Mouse (Mus musculus): ENCODE measurements at regions not wholly inside any gene's neighbourhood (a gene's known extent, or its start where the extent isn't known, plus 50 kb on each side); places are given as distances from the start of the nearest gene placed in this dataset.
A peak's percentile ranks its signal among the peaks of the same experiment; 100 is the strongest.

GRCm38 (mm10) chr4:98237475-98237874 lies 145.6 kb downstream of the Tm2d1 start:
- no peak overlapping the region for H3K4me3 ChIP-seq (ENCODE audit: low read length)
- no peaks in the 10 kb centered on the region for H3K9me3 ChIP-seq (ENCODE audit: control insufficient read depth, low read length)
- ATAC-seq: no peak
- no peak overlapping the region for H3K4me2 ChIP-seq (ENCODE audit: low read depth, low read length)
- no peak overlapping the region for H3K9ac ChIP-seq (ENCODE audit: low read depth, low read length)
- H3K27ac ChIP-seq (ENCODE audit: low read length): no peak overlapping the region
- no peaks in the 10 kb centered on the region for H3K27me3 ChIP-seq (replicated peaks; ENCODE audit: control insufficient read depth, insufficient read depth, low read length)
- no peaks in the 10 kb centered on the region for H3K4me1 ChIP-seq (ENCODE audit: control insufficient read depth, insufficient read depth, low read length)
- WGBS: 88% methylated on average over 9 of the region's 9 CpGs
- no peaks in the 10 kb centered on the region for H3K36me3 ChIP-seq (ENCODE audit: control insufficient read depth, insufficient read depth, low read length)

- Histone ChIP-seq H3K36me3 (ENCODE audit: control insufficient read depth, insufficient read depth, low read length) (no peaks in the 10 kb centered on the region), H3K4me2 (ENCODE audit: low read depth, low read length) (no peak overlapping the region), H3K27me3 (replicated peaks; ENCODE audit: control insufficient read depth, insufficient read depth, low read length) (no peaks in the 10 kb centered on the region), H3K9me3 (ENCODE audit: control insufficient read depth, low read length) (no peaks in the 10 kb centered on the region), H3K4me3 (ENCODE audit: low read length) (no peak overlapping the region), H3K4me1 (ENCODE audit: control insufficient read depth, insufficient read depth, low read length) (no peaks in the 10 kb centered on the region), H3K9ac (ENCODE audit: low read depth, low read length) (no peak overlapping the region), H3K27ac (ENCODE audit: low read length) (no peak overlapping the region)
- ATAC-seq: no peak
- 60% methylated on average over 12 of the region's 12 CpGs for WGBS
Observed at GRCm38 (mm10) chr4:98236006-98236783, 146.9 kb downstream of the Tm2d1 start.

- H3K4me3 ChIP-seq (ENCODE audit: low read length): no peak overlapping the region
- no peak overlapping the region for H3K27ac ChIP-seq (ENCODE audit: low read length)
- no peak for ATAC-seq
- H3K4me2 ChIP-seq (ENCODE audit: low read depth, low read length): no peak overlapping the region
- H3K9ac ChIP-seq (ENCODE audit: low read depth, low read length): no peak overlapping the region
- no peaks in the 10 kb centered on the region for H3K27me3 ChIP-seq (replicated peaks; ENCODE audit: control insufficient read depth, insufficient read depth, low read length)
- WGBS: 90% methylated on average over 4 of the region's 4 CpGs
- H3K9me3 ChIP-seq (ENCODE audit: control insufficient read depth, low read length): no peaks in the 10 kb centered on the region
- no peaks in the 10 kb centered on the region for H3K36me3 ChIP-seq (ENCODE audit: control insufficient read depth, insufficient read depth, low read length)
- H3K4me1 ChIP-seq (ENCODE audit: control insufficient read depth, insufficient read depth, low read length): no peaks in the 10 kb centered on the region
Observed at GRCm38 (mm10) chr4:98228193-98228592, 154.9 kb downstream of the Tm2d1 start.

GRCm38 (mm10) chr4:98224366-98224765 lies 158.7 kb downstream of the Tm2d1 start:
- Histone ChIP-seq H3K4me3 (ENCODE audit: low read length) (no peak overlapping the region), H3K4me2 (ENCODE audit: low read depth, low read length) (no peak overlapping the region), H3K4me1 (ENCODE audit: control insufficient read depth, insufficient read depth, low read length) (no peaks in the 10 kb centered on the region), H3K36me3 (ENCODE audit: control insufficient read depth, insufficient read depth, low read length) (no peaks in the 10 kb centered on the region), H3K9me3 (ENCODE audit: control insufficient read depth, low read length) (no peaks in the 10 kb centered on the region), H3K9ac (ENCODE audit: low read depth, low read length) (no peak overlapping the region), H3K27me3 (replicated peaks; ENCODE audit: control insufficient read depth, insufficient read depth, low read length) (no peaks in the 10 kb centered on the region), H3K27ac (ENCODE audit: low read length) (no peak overlapping the region)
- ATAC-seq: no peak
- 64% methylated on average over 7 of the region's 7 CpGs for WGBS

- H3K4me3 ChIP-seq (ENCODE audit: low read length): no peak overlapping the region
- no peak overlapping the region for H3K27ac ChIP-seq (ENCODE audit: low read length)
- ATAC-seq: no peak
- H3K27me3 ChIP-seq (replicated peaks; ENCODE audit: control insufficient read depth, insufficient read depth, low read length): no peaks in the 10 kb centered on the region
- H3K4me1 ChIP-seq (ENCODE audit: control insufficient read depth, insufficient read depth, low read length): no peaks in the 10 kb centered on the region
- no peak overlapping the region for H3K9ac ChIP-seq (ENCODE audit: low read depth, low read length)
- H3K9me3 ChIP-seq (ENCODE audit: control insufficient read depth, low read length): no peaks in the 10 kb centered on the region
- WGBS: 48% methylated on average over 8 of the region's 8 CpGs
- no peaks in the 10 kb centered on the region for H3K36me3 ChIP-seq (ENCODE audit: control insufficient read depth, insufficient read depth, low read length)
- no peak overlapping the region for H3K4me2 ChIP-seq (ENCODE audit: low read depth, low read length)
Observed at GRCm38 (mm10) chr4:98223429-98223828, 159.7 kb downstream of the Tm2d1 start.

- H3K4me2 ChIP-seq (ENCODE audit: low read depth, low read length): no peak overlapping the region
- H3K27ac ChIP-seq (ENCODE audit: low read length): no peak overlapping the region
- ATAC-seq: peak; percentile 28; the same call in 1 of the 2 replicates
Observed at GRCm38 (mm10) chr4:98221566-98221965, 161.5 kb downstream of the Tm2d1 start.

GRCm38 (mm10) chr4:98215218-98215617 lies 167.9 kb downstream of the Tm2d1 start:
- Histone ChIP-seq H3K4me1 (ENCODE audit: control insufficient read depth, insufficient read depth, low read length) (no peaks in the 10 kb centered on the region), H3K9ac (ENCODE audit: low read depth, low read length) (no peak overlapping the region), H3K27me3 (replicated peaks; ENCODE audit: control insufficient read depth, insufficient read depth, low read length) (no peaks in the 10 kb centered on the region), H3K4me3 (ENCODE audit: low read length) (no peak overlapping the region), H3K27ac (ENCODE audit: low read length) (no peak overlapping the region), H3K36me3 (ENCODE audit: control insufficient read depth, insufficient read depth, low read length) (no peaks in the 10 kb centered on the region), H3K9me3 (ENCODE audit: control insufficient read depth, low read length) (no peaks in the 10 kb centered on the region), H3K4me2 (ENCODE audit: low read depth, low read length) (no peak overlapping the region)
- ATAC-seq: no peak
- WGBS: 81% methylated on average over 5 of the region's 5 CpGs

More at GRCm38 (mm10) chr4:98221566-98221965, 161.5 kb downstream of the Tm2d1 start:
- WGBS: 54% methylated on average over 4 of the region's 4 CpGs
- no peaks in the 10 kb centered on the region for H3K9me3 ChIP-seq (ENCODE audit: control insufficient read depth, low read length)
- no peaks in the 10 kb centered on the region for H3K4me1 ChIP-seq (ENCODE audit: control insufficient read depth, insufficient read depth, low read length)
- H3K36me3 ChIP-seq (ENCODE audit: control insufficient read depth, insufficient read depth, low read length): no peaks in the 10 kb centered on the region
- H3K4me3 ChIP-seq (ENCODE audit: low read length): no peak overlapping the region
- no peaks in the 10 kb centered on the region for H3K27me3 ChIP-seq (replicated peaks; ENCODE audit: control insufficient read depth, insufficient read depth, low read length)
- no peak overlapping the region for H3K9ac ChIP-seq (ENCODE audit: low read depth, low read length)

- no peak for ATAC-seq
- no peak overlapping the region for H3K9ac ChIP-seq (ENCODE audit: low read depth, low read length)
- no peaks in the 10 kb centered on the region for H3K27me3 ChIP-seq (replicated peaks; ENCODE audit: control insufficient read depth, insufficient read depth, low read length)
- WGBS: 81% methylated on average over 8 of the region's 8 CpGs
- no peaks in the 10 kb centered on the region for H3K36me3 ChIP-seq (ENCODE audit: control insufficient read depth, insufficient read depth, low read length)
- no peak overlapping the region for H3K4me2 ChIP-seq (ENCODE audit: low read depth, low read length)
- H3K4me3 ChIP-seq (ENCODE audit: low read length): no peak overlapping the region
- no peaks in the 10 kb centered on the region for H3K4me1 ChIP-seq (ENCODE audit: control insufficient read depth, insufficient read depth, low read length)
- no peaks in the 10 kb centered on the region for H3K9me3 ChIP-seq (ENCODE audit: control insufficient read depth, low read length)
- H3K27ac ChIP-seq (ENCODE audit: low read length): no peak overlapping the region
Observed at GRCm38 (mm10) chr4:98207446-98207845, 175.7 kb downstream of the Tm2d1 start.

- 50% methylated on average over 6 of the region's 6 CpGs for WGBS
- ATAC-seq: no peak
- Histone ChIP-seq H3K9ac (ENCODE audit: low read depth, low read length) (no peak overlapping the region), H3K9me3 (ENCODE audit: control insufficient read depth, low read length) (no peaks in the 10 kb centered on the region), H3K4me1 (ENCODE audit: control insufficient read depth, insufficient read depth, low read length) (no peaks in the 10 kb centered on the region), H3K4me3 (ENCODE audit: low read length) (no peak overlapping the region), H3K27me3 (replicated peaks; ENCODE audit: control insufficient read depth, insufficient read depth, low read length) (no peaks in the 10 kb centered on the region), H3K27ac (ENCODE audit: low read length) (no peak overlapping the region), H3K4me2 (ENCODE audit: low read depth, low read length) (no peak overlapping the region), H3K36me3 (ENCODE audit: control insufficient read depth, insufficient read depth, low read length) (no peaks in the 10 kb centered on the region)
Observed at GRCm38 (mm10) chr4:98206245-98206970, 176.7 kb downstream of the Tm2d1 start.
